Mouse (Mus musculus) cerebellum, adult 2 months (tissue): Measurements from ENCODE around the gene Mllt1.

Experiments used
- CTCF ChIP-seq: fragments of 200-500 bp; IDR thresholded peaks from 2 replicates; pipeline ENCODE4 v1.5.1; 2011; ENCODE audit warnings: low read depth, mild to moderate bottlenecking, control low read depth, low read length, moderate library complexity, borderline replicate concordance; ENCODE audit not compliant: insufficient read depth
- POLR2A ChIP-seq: fragments of 200-500 bp; IDR thresholded peaks from 2 replicates; pipeline ENCODE4 v1.6.1; 2011; ENCODE audit warnings: low read length, control low read depth, borderline replicate concordance; ENCODE audit not compliant: insufficient read depth

- TF ChIP-seq POLR2A (no peak), CTCF (no peak)
Measured at GRCm38 (mm10) chr17:56874936-56875651, 60.1 kb downstream of the Mllt1 start, which contains the start of gene 1700061G19Rik.
